23 mouse cellular contexts compared by ENCODE assay signal in genomic region chr6:85498147-85498546, GRCm38 (mm10). TPM values are rescaled to one million over a fixed set of nuclear protein-coding genes. Genes with fewer than 3 reads are reported as not detected.
DNase-seq lines count a peak whose midpoint lies in the region; TF ChIP-seq lines count a peak whose summit lies in the region.
"Had no signal": no experiment of that assay in that cellular context is flagged by ENCODE, and none has a peak within 500 bp of the region (broad histone marks: within the 10 kb centered on the region; RNA-seq: fewer than 3 reads in every experiment).

No protein-coding gene starts in this region.

- TF ChIP-seq CTCF in lung, adult 2 months (IDR thresholded peaks at IDR 0.05; ENCODE audit: insufficient read depth, low read length): no peak

- H3K27me3 ChIP-seq in midbrain, embryonic 10.5 days (ENCODE audit: low read depth, poor library complexity, severe bottlenecking): peaks cover 23% of the 10 kb centered on the region

- DNase-seq in adrenal gland, postnatal 14 days: peak; percentile 34
- DNase-seq in adrenal gland, adult (ENCODE audit: inconsistent age in 2 of 2, low spot score in 1 of 2): no peak
- DNase-seq in lung, postnatal 36 days: peak; percentile 5
- DNase-seq in lung, adult 2 months: no peak
- DNase-seq in embryo, embryonic 10.5 days (ENCODE audit: low spot score): peak; percentile 54
- DNase-seq in retina, embryonic 14.5 days (ENCODE audit: low spot score): peak; percentile 20
- DNase-seq in layer of hippocampus, adult 18-20 months (ENCODE audit: low spot score in 2 of 2): no peak
- no peak for DNase-seq in midbrain, embryonic 10.5 days (ENCODE audit: low spot score)
- DNase-seq: adrenal gland, adult 2 months; cerebellum, adult 2 months; lung, postnatal 14 days; thymus, adult 2 months had no signal

- TF ChIP-seq POLR2A in lung, adult 2 months (IDR thresholded peaks at IDR 0.05; ENCODE audit: borderline replicate concordance, extremely low read depth, low read depth, low read length): no peak

- H3K9me3 ChIP-seq in midbrain, embryonic 10.5 days (replicated peaks): no peaks in the 10 kb centered on the region
- H3K9me3 ChIP-seq: forebrain, embryonic 12.5 days; heart, embryonic 12.5 days; limb, embryonic 13.5 days; liver, embryonic 15.5 days; neural tube, embryonic 15.5 days had no signal

- H3K36me3 ChIP-seq in midbrain, embryonic 10.5 days: no peaks in the 10 kb centered on the region
- H3K36me3 ChIP-seq: forebrain, embryonic 12.5 days; heart, embryonic 12.5 days; limb, embryonic 13.5 days; liver, embryonic 15.5 days; neural tube, embryonic 15.5 days had no signal

- H3K4me3 ChIP-seq in lung, adult 2 months (replicated peaks; ENCODE audit: extremely low read depth, low read depth, low read length): no peak overlapping the region
- H3K4me3 ChIP-seq in midbrain, embryonic 10.5 days: no peak overlapping the region
- H3K4me3 ChIP-seq: forebrain, embryonic 12.5 days; heart, embryonic 12.5 days; layer of hippocampus, adult 2 months; limb, embryonic 13.5 days; liver, embryonic 15.5 days; neural tube, embryonic 15.5 days had no signal

- no peaks in the 10 kb centered on the region for H3K4me1 ChIP-seq in lung, adult 2 months (ENCODE audit: control insufficient read depth, insufficient read depth, low read length)
- peaks cover 20% of the 10 kb centered on the region for H3K4me1 ChIP-seq in midbrain, embryonic 10.5 days

- H3K27ac ChIP-seq in midbrain, embryonic 10.5 days (replicated peaks): no peak overlapping the region
- H3K27ac ChIP-seq: forebrain, embryonic 12.5 days; hindbrain, postnatal 0 days; layer of hippocampus, adult 2 months; limb, embryonic 13.5 days; liver, embryonic 15.5 days; neural tube, embryonic 15.5 days had no signal

- 60% methylated on average over 9 of the region's 9 CpGs for WGBS in lung, adult 2 months
- WGBS in midbrain, embryonic 10.5 days: 75% methylated on average over 9 of the region's 9 CpGs

RNA-seq across cellular contexts. Expression of gene Fbxo41, which starts 4.6 kb away (rescaled TPM):
- 0.44 and 0.83 TPM in 2 replicates for total RNA-seq in adrenal gland, postnatal 14 days (2021)
- polyA plus RNA-seq in lung, adult 2 months (2012; rRNA removed): 0.07 and 0.09 TPM in 2 replicates
- total RNA-seq in layer of hippocampus, adult 18-20 months (2021): 10 to 100 TPM; 86.4 to 86.8 TPM
- 0.68 and 0.79 TPM in 2 replicates for polyA plus RNA-seq in midbrain, embryonic 10.5 days (2016; fragmentation: Nextera tagmentation; extraction: Ambion mirVana)
- total RNA-seq: heart, postnatal 25 days had no signal
- polyA plus RNA-seq: liver, embryonic 15.5 days had no signal

RNA-seq across cellular contexts. Expression of gene Egr4, which starts 15.2 kb away (rescaled TPM):
- total RNA-seq in adrenal gland, postnatal 14 days (2021): 0.26 TPM in 1 of 2 replicates, not detected in the other
- polyA plus RNA-seq in lung, adult 2 months (2012; rRNA removed): not detected in 2 replicates
- 10 to 100 TPM; 38.7 to 53.2 TPM for total RNA-seq in layer of hippocampus, adult 18-20 months (2021)
- polyA plus RNA-seq in midbrain, embryonic 10.5 days (2016; fragmentation: Nextera tagmentation; extraction: Ambion mirVana): 0.06 TPM in 1 of 2 replicates, not detected in the other
- total RNA-seq: adrenal gland, adult 2 months; heart, postnatal 25 days had no signal
- polyA plus RNA-seq: adrenal gland, adult 2 months; forebrain, embryonic 12.5 days; gonadal fat pad, adult 2 months; heart, embryonic 12.5 days; kidney, embryonic 14.5 days; limb, embryonic 13.5 days; liver, embryonic 15.5 days; midbrain, embryonic 11.5 days had no signal

RNA-seq across cellular contexts. Expression of gene Pradc1, which starts 46.4 kb away (rescaled TPM):
- 13.8 and 15.2 TPM in 2 replicates for total RNA-seq in adrenal gland, postnatal 14 days (2021)
- polyA plus RNA-seq in lung, adult 2 months (2012; rRNA removed): 27.0 and 28.9 TPM in 2 replicates
- total RNA-seq in layer of hippocampus, adult 18-20 months (2021): 10 to 100 TPM; 17.0 to 17.3 TPM
- polyA plus RNA-seq in midbrain, embryonic 10.5 days (2016; fragmentation: Nextera tagmentation; extraction: Ambion mirVana): 42.8 and 44.9 TPM in 2 replicates

RNA-seq across cellular contexts. Expression of gene Cct7, which starts 46.8 kb away (rescaled TPM):
- 218 and 224 TPM in 2 replicates for total RNA-seq in adrenal gland, postnatal 14 days (2021)
- 71.5 and 103 TPM in 2 replicates for polyA plus RNA-seq in lung, adult 2 months (2012; rRNA removed)
- 100 to 1,000 TPM; 229 to 234 TPM for total RNA-seq in layer of hippocampus, adult 18-20 months (2021)
- 700 and 751 TPM in 2 replicates for polyA plus RNA-seq in midbrain, embryonic 10.5 days (2016; fragmentation: Nextera tagmentation; extraction: Ambion mirVana)

Comparison
In these comparisons a context has a peak if more than half of its experiments do, and no peak if none do; other contexts are left out.
1. DNase-seq: peak in adrenal gland, postnatal 14 days (single experiment), lung, postnatal 36 days (single experiment), embryo, embryonic 10.5 days (single experiment) and retina, embryonic 14.5 days (single experiment); none in adrenal gland, adult (0 of 2), lung, adult 2 months (single experiment), layer of hippocampus, adult 18-20 months (0 of 2) and midbrain, embryonic 10.5 days (single experiment).
2. RNA of gene Fbxo41, which starts 4.6 kb away (total RNA-seq): 86.4 to 86.8 TPM in layer of hippocampus, adult 18-20 months; 0.44 to 0.83 TPM in adrenal gland, postnatal 14 days; every median in the first group is over 10 times any median in the second.
3. RNA of gene Egr4, which starts 15.2 kb away (total RNA-seq): 38.7 to 53.2 TPM in layer of hippocampus, adult 18-20 months; 0.26 TPM in adrenal gland, postnatal 14 days; every median in the first group is over 10 times any median in the second.